8 mouse cellular contexts compared by ENCODE assay signal in genomic region chr7:19956341-19956781, GRCm38 (mm10). TPM values are rescaled to one million over a fixed set of nuclear protein-coding genes. Genes with fewer than 3 reads are reported as not detected.
DNase-seq lines count a peak whose midpoint lies in the region; ATAC-seq and TF ChIP-seq lines count a peak whose summit lies in the region.

No protein-coding gene starts in this region.

- peak; percentile 95 for TF ChIP-seq CTCF in lung, postnatal 0 days (IDR thresholded peaks at IDR 0.05)

- no peak overlapping the region for H3K27ac ChIP-seq in embryonic facial prominence, embryonic 14.5 days (replicated peaks; ENCODE audit: low read depth, low read length)
- peak overlapping the region; percentile 76 for H3K27ac ChIP-seq in lung, postnatal 0 days (ENCODE audit: low read length)

- ATAC-seq in CD4-positive, CD25-positive, alpha-beta regulatory T cell, adult 4 months: peak; percentile 87
- peak; percentile 53 for ATAC-seq in embryonic facial prominence, embryonic 14.5 days (ENCODE audit: low read depth)
- ATAC-seq in lung, postnatal 0 days: peak; percentile 94

- H3K9ac ChIP-seq in embryonic facial prominence, embryonic 14.5 days (ENCODE audit: low read depth, low read length): no peak overlapping the region
- H3K9ac ChIP-seq in lung, postnatal 0 days (replicated peaks; ENCODE audit: low read depth): no peak overlapping the region

- peak; percentile 92 for TF ChIP-seq EP300 in lung, postnatal 0 days (IDR thresholded peaks at IDR 0.05)

- H3K4me3 ChIP-seq in embryonic facial prominence, embryonic 14.5 days (ENCODE audit: low read depth, low read length): no peak overlapping the region
- H3K4me3 ChIP-seq in lung, postnatal 0 days (ENCODE audit: low read depth, low read length): no peak overlapping the region

- H3K9me3 ChIP-seq in embryonic facial prominence, embryonic 14.5 days (ENCODE audit: control insufficient read depth, low read length): no peaks in the 10 kb centered on the region
- H3K9me3 ChIP-seq in lung, postnatal 0 days (ENCODE audit: low read length): no peaks in the 10 kb centered on the region

- H3K36me3 ChIP-seq in embryonic facial prominence, embryonic 14.5 days (ENCODE audit: control insufficient read depth, insufficient read depth, low read length): no peaks in the 10 kb centered on the region
- H3K36me3 ChIP-seq in lung, postnatal 0 days (ENCODE audit: insufficient read depth, low read length): no peaks in the 10 kb centered on the region

- DNase-seq in adrenal gland, postnatal 25 days: peak; percentile 85
- DNase-seq in embryonic facial prominence, embryonic 14.5 days (ENCODE audit: low spot score): peak; percentile 89
- DNase-seq in heart, postnatal 10 days: peak; percentile 91 to 96
- peak; percentile 94 for DNase-seq in kidney, postnatal 4 days
- peak; percentile 94 for DNase-seq in lung, postnatal 0 days (ENCODE audit: low spot score)
- peak; percentile 83 for DNase-seq in ovary, postnatal 10 days (ENCODE audit: low spot score)
- DNase-seq in thymus, postnatal 10 days (ENCODE audit: low spot score in 2 of 2): peak; percentile 89 to 94

- intact Hi-C loops in heart, postnatal 10 days (cut with DNase I): loop anchor here (1.0 to 10.0 kb wide), 4 partner anchors 22 to 162 kb away; partner anchors contain the start of gene Cblc

- no peaks in the 10 kb centered on the region for H3K27me3 ChIP-seq in embryonic facial prominence, embryonic 14.5 days (replicated peaks; ENCODE audit: control insufficient read depth, insufficient read depth, low read length)
- H3K27me3 ChIP-seq in lung, postnatal 0 days (replicated peaks; ENCODE audit: insufficient read depth, low read length): no peaks in the 10 kb centered on the region

- no peaks in the 10 kb centered on the region for H3K4me1 ChIP-seq in embryonic facial prominence, embryonic 14.5 days (ENCODE audit: control insufficient read depth, insufficient read depth, low read length)
- H3K4me1 ChIP-seq in lung, postnatal 0 days (ENCODE audit: insufficient read depth, low read depth, low read length): no peaks in the 10 kb centered on the region

- no peak overlapping the region; the same call in 1 of the 2 replicates for H3K4me2 ChIP-seq in embryonic facial prominence, embryonic 14.5 days (ENCODE audit: low read depth, low read length)
- no peak overlapping the region for H3K4me2 ChIP-seq in lung, postnatal 0 days (replicated peaks; ENCODE audit: low read depth, low read length)

- under 1% methylated on average over 7 of the region's 7 CpGs for WGBS in embryonic facial prominence, embryonic 14.5 days
- WGBS in lung, postnatal 0 days: 2% methylated on average over 7 of the region's 7 CpGs

RNA-seq across cellular contexts. Expression of gene Igsf23, which starts 5.8 kb away (rescaled TPM):
- polyA plus RNA-seq in CD4-positive, CD25-positive, alpha-beta regulatory T cell, adult 4 months (2017; shearing (Covaris generic)): 10 to 100 TPM; 11.1 to 17.6 TPM
- not detected in 2 replicates for total RNA-seq in adrenal gland, postnatal 25 days (2021)
- polyA plus RNA-seq in embryonic facial prominence, embryonic 14.5 days (2014; fragmentation: Nextera tagmentation; extraction: Ambion mirVana): not detected in 2 replicates
- total RNA-seq in heart, postnatal 10 days (2021): 1 to 10 TPM; 1.4 to 3.6 TPM
- polyA plus RNA-seq in lung, postnatal 0 days (2015; fragmentation: Nextera tagmentation; extraction: Ambion mirVana): 0.70 and 0.90 TPM in 2 replicates

RNA-seq across cellular contexts. Expression of gene Ceacam20, which starts 8.9 kb away (rescaled TPM):
- not detected for polyA plus RNA-seq in CD4-positive, CD25-positive, alpha-beta regulatory T cell, adult 4 months (2017; shearing (Covaris generic))
- not detected in 2 replicates for total RNA-seq in adrenal gland, postnatal 25 days (2021)
- not detected in 2 replicates for polyA plus RNA-seq in embryonic facial prominence, embryonic 14.5 days (2014; fragmentation: Nextera tagmentation; extraction: Ambion mirVana)
- total RNA-seq in heart, postnatal 10 days (2021): not detected
- polyA plus RNA-seq in lung, postnatal 0 days (2015; fragmentation: Nextera tagmentation; extraction: Ambion mirVana): not detected in 2 replicates

RNA-seq across cellular contexts. Expression of gene Nlrp9b, which starts 34.9 kb away (rescaled TPM):
- polyA plus RNA-seq in CD4-positive, CD25-positive, alpha-beta regulatory T cell, adult 4 months (2017; shearing (Covaris generic)): not detected
- not detected in 2 replicates for total RNA-seq in adrenal gland, postnatal 25 days (2021)
- polyA plus RNA-seq in embryonic facial prominence, embryonic 14.5 days (2014; fragmentation: Nextera tagmentation; extraction: Ambion mirVana): not detected in 2 replicates
- not detected for total RNA-seq in heart, postnatal 10 days (2021)
- 0.06 TPM in 1 of 2 replicates, not detected in the other for polyA plus RNA-seq in lung, postnatal 0 days (2015; fragmentation: Nextera tagmentation; extraction: Ambion mirVana)

RNA-seq across cellular contexts. Expression of gene Pvr, which starts 35.4 kb away (rescaled TPM):
- 10 to 100 TPM; 22.2 to 24.7 TPM for polyA plus RNA-seq in CD4-positive, CD25-positive, alpha-beta regulatory T cell, adult 4 months (2017; shearing (Covaris generic))
- total RNA-seq in adrenal gland, postnatal 25 days (2021): 31.6 and 34.1 TPM in 2 replicates
- 9.0 and 10.2 TPM in 2 replicates for polyA plus RNA-seq in embryonic facial prominence, embryonic 14.5 days (2014; fragmentation: Nextera tagmentation; extraction: Ambion mirVana)
- total RNA-seq in heart, postnatal 10 days (2021): 10 to 100 TPM; 21.2 to 23.1 TPM
- 20.8 and 24.3 TPM in 2 replicates for polyA plus RNA-seq in lung, postnatal 0 days (2015; fragmentation: Nextera tagmentation; extraction: Ambion mirVana)
